Mouse (Mus musculus) hindbrain, embryonic 15.5 days (tissue): ENCODE results near the gene Il22ra1. TPM values are rescaled to one million over a fixed set of nuclear protein-coding genes. Genes with fewer than 3 reads are reported as not detected.
A peak's percentile ranks its signal among the peaks of the same experiment; 100 is the strongest.

ENCODE experiments used
- ATAC-seq: fragments of 200-750 bp; cut with Nextera tagmentation; 2 replicates; pipeline ENCODE4 v1.8.0; 2017; ENCODE audit warnings: low read depth, moderate number of reproducible peaks, moderate TSS enrichment; ENCODE audit not compliant: low FRiP score
- H3K27ac ChIP-seq: fragments of 300-500 bp; sonication (generic); replicated peaks from 2 replicates; pipeline ENCODE4 v1.5.1; 2015; ENCODE audit warnings: mild to moderate bottlenecking, inconsistent platforms
- H3K27me3 ChIP-seq: fragments of 300-500 bp; sonication (generic); 2 replicates; pipeline ENCODE4 v1.6.1; 2015; ENCODE audit warnings: control low read depth, inconsistent platforms
- H3K36me3 ChIP-seq: fragments of 300-500 bp; sonication (generic); 2 replicates; pipeline ENCODE4 v1.6.1; 2015; ENCODE audit warnings: control low read depth, inconsistent platforms
- H3K4me1 ChIP-seq: fragments of 300-500 bp; sonication (generic); replicated peaks from 2 replicates; pipeline ENCODE4 v1.6.1; 2015; ENCODE audit warnings: control low read depth, inconsistent platforms
- H3K4me2 ChIP-seq: fragments of 300-500 bp; sonication (generic); 2 replicates; pipeline ENCODE4 v1.6.1; 2015; ENCODE audit warnings: moderate library complexity, mild to moderate bottlenecking, inconsistent platforms
- H3K4me3 ChIP-seq: fragments of 300-500 bp; sonication (generic); 2 replicates; pipeline ENCODE4 v1.5.1; 2015; ENCODE audit warnings: mild to moderate bottlenecking, inconsistent platforms
- H3K9ac ChIP-seq: fragments of 300-500 bp; sonication (generic); 2 replicates; pipeline ENCODE4 v1.6.1; 2015; ENCODE audit warnings: inconsistent platforms
- H3K9me3 ChIP-seq: fragments of 300-500 bp; sonication (generic); 2 replicates; pipeline ENCODE4 v1.6.1; 2016; ENCODE audit warnings: control low read depth, inconsistent platforms
- WGBS: fragments of 180-500 bp; shearing (Covaris S2); methylation state at CpG from one replicate; pipeline ENCODE4 v1.1.7; 2015; 5-methylcytosine and 5-hydroxymethylcytosine counted together
- polyA plus RNA-seq: library from polyadenylated mRNA; unstranded; fragments of >200 nt; fragmentation: Nextera tagmentation; extraction: Ambion mirVana; gene quantifications from 2 replicates; pipeline ENCODE4 v1.2.1, GENCODE M21; 2015

The Il22ra1 gene
- polyA plus RNA-seq, 1 experiment from 2014 or later, result not detected

DNA sequence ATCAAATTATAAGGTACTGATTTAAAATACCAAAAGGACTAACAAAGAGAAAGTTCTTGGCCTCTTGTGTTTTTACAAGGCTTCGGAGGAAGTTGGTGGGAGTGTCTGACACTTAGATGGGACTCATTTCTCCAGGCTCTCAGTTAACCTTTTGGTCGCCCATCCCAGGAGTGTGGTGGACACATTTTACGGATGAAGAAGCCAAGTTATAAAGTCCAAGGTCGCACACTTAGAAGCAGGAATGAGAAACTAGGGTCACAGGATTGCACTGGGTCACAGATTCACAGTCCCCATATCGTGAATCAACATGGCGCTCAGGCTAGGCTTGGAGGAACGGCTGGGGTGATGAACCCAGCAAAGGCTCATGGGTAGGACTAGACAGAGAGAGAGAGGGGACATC is 33.6 kb downstream of the Il22ra1 start:
- Histone ChIP-seq H3K27ac (no peak overlapping the region), H3K9ac (no peak overlapping the region), H3K4me2 (no peak overlapping the region), H3K9me3 (no peaks in the 10 kb centered on the region), H3K27me3 (no peaks in the 10 kb centered on the region), H3K4me1 (peaks cover 5% of the 10 kb centered on the region), H3K36me3 (no peaks in the 10 kb centered on the region), H3K4me3 (no peak overlapping the region)
- 81% methylated on average over 7 of the region's 7 CpGs for WGBS
- ATAC-seq, result no peak

DNA sequence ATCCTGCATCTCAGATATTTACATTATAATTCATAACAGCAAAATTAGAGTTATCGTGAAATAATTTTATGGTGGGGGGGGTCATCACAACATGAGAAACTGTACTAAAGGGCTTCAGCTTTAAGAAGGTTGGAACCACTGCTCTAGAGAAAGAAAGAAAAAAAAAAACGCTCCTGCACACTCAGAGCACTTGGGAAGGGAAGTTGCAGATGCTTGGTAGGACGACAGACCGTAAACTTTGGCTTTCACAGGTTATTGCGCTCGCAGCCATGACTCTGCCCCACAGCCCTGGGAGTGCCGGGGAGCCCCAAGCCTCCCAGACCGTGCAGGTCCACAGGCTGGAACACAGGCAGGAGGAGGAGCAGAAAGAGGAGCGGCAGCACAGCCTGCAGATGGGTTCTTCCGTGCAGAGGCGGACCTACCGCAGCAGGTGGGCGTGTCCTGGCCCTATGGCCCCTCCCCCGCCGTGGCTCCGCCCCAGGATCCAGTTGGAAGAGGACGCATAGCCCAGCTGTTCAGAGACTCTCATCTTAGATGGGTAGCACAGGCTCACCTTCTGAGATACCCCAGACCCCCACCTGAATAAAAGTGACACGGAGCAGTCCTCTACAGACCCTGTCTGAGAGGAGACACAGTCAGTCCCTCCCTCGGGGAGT is 34.4 kb downstream of the Il22ra1 start:
- no peaks in the 10 kb centered on the region for H3K36me3 ChIP-seq
- no peak overlapping the region for H3K27ac ChIP-seq
- H3K4me1 ChIP-seq, result peaks cover 5% of the 10 kb centered on the region
- ATAC-seq, result no peak; the same call in 1 of the 2 replicates
- H3K4me2 ChIP-seq, result peak overlapping the region; percentile 57
- H3K27me3 ChIP-seq, result no peaks in the 10 kb centered on the region
- peak overlapping the region; percentile 29 for H3K4me3 ChIP-seq
- no peaks in the 10 kb centered on the region for H3K9me3 ChIP-seq
- 9% methylated on average over 19 of the region's 19 CpGs for WGBS
- peak overlapping the region; percentile 37; the same call in 1 of the 2 replicates for H3K9ac ChIP-seq

DNA sequence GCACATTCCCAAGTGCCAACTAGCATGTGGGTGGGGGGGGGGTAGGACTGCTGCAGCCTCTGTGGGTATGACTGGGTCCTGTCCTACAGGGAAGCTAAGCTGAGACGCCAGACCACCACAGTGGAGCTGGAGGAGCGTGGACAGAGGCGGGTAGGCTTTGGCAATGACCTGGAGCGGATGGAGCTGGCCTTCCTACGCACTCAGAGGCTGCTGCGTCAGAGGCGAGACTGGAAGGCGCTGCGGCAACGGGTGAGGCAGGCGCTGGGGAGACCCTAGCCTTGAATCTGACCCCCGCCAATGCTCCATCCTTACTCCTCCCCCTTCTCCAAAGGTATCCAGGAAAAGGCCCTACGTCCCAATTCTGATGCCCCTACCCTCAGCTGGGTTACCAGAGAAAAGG is 36.7 kb downstream of the Il22ra1 start:
- H3K9me3 ChIP-seq, result no peaks in the 10 kb centered on the region

DNA sequence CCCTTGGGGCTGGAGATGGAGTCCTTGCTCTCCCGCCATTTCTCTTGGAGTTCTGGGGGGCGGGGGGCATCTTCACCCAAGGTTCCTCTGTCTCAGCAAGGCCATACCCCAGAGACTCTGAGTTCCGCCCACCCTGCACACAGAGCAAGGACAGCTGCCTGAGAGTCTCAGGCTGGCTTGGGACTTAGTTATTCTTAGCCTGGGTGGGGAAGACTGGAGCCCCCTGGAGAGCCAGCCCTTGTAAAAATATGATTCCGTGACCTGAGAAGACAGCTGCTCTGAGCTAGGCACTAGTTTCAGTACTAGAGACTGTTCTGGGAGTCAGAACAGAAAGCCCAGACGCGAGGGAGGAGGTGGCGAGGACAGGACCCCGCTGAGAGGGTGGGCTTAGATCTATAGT is 37.7 kb downstream of the Il22ra1 start:
- no peak overlapping the region for H3K9ac ChIP-seq
- WGBS, result 74% methylated on average over 8 of the region's 8 CpGs
- H3K4me2 ChIP-seq, result no peak overlapping the region
- no peak for ATAC-seq
- peaks cover 5% of the 10 kb centered on the region for H3K4me1 ChIP-seq
- H3K27ac ChIP-seq, result no peak overlapping the region
- no peaks in the 10 kb centered on the region for H3K36me3 ChIP-seq
- H3K9me3 ChIP-seq, result no peaks in the 10 kb centered on the region
- H3K27me3 ChIP-seq, result no peaks in the 10 kb centered on the region
- no peak overlapping the region for H3K4me3 ChIP-seq

More for the DNA sequence above, 36.7 kb downstream of the Il22ra1 start:
- H3K27ac ChIP-seq, result no peak overlapping the region
- no peaks in the 10 kb centered on the region for H3K36me3 ChIP-seq
- no peak overlapping the region for H3K9ac ChIP-seq
- ATAC-seq, result no peak
- WGBS, result 90% methylated on average over 13 of the region's 13 CpGs
- peaks cover 5% of the 10 kb centered on the region for H3K4me1 ChIP-seq
- no peak overlapping the region for H3K4me2 ChIP-seq
- no peak overlapping the region for H3K4me3 ChIP-seq
- no peaks in the 10 kb centered on the region for H3K27me3 ChIP-seq

DNA sequence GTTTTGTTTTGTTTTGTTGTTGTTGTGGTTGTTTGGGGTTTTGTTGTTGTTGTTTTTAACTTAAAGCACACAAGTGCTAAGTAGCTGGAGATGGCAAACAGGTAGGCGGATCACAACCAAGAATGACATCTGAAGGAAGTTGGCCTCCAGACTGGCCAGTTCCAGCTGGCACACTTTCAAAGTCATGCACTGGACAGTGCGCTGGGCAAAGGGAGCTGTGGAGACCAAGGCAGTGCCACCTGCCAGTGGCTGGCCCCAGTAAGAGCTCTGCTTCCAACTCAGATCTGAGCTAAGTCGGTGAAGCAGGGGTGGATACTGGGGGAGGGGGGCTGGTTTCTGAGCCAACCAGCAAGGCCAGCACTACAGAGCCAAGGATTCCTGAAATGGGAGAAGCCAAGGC is 39.0 kb downstream of the Il22ra1 start:
- Histone ChIP-seq H3K9ac (no peak overlapping the region), H3K4me1 (peaks cover 5% of the 10 kb centered on the region), H3K36me3 (no peaks in the 10 kb centered on the region), H3K27me3 (no peaks in the 10 kb centered on the region), H3K4me3 (no peak overlapping the region), H3K4me2 (no peak overlapping the region), H3K9me3 (no peaks in the 10 kb centered on the region), H3K27ac (no peak overlapping the region)
- ATAC-seq, result no peak
- 79% methylated on average over 3 of the region's 3 CpGs for WGBS

DNA sequence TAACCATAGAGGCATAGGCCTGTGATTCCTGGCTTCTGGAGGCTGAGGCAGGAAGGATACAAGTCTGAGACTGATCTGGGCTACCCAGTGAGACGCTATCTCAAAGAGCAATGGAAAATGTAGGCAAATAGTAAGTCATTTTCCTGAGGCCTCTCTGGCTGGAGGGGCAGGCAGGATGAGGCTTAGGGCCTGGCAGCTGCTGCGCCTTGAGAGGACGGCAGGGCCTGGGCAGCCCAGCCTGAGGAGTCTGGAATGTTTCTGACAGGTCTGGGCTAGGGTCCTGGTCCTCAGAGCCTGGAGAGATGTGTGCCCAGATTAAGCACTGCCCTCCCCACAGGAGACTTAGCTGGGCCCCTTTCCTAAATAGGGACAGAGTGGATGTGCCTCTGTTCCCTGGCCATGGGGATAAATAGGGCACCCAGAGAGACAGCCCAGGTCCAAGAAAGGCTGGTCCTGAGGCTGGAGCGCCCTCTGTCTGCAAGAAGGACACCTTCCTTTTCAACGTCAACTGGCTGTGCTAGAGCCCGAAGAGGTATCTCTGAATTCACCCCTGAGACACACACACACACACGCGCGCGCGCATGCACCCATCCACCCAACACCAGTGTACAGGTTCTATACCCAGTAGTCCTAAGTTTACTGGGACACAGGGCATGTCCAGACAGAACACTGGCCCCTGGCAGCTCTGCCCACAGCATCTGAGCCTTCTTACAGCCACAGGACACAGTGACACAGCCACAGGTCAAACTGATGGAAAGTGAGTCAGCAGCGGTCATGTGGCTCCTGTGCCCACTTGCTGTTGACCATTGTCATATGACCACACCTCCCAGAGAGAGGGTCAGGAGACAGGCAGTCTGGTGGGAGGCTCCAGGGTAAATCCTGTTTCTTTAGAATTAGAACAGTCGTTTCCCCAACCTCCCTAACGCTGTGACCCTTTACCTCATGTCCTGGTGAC is 40.9 kb downstream of the Il22ra1 start:
- no peaks in the 10 kb centered on the region for H3K9me3 ChIP-seq
- 64% methylated on average over 14 of the region's 14 CpGs for WGBS
- H3K27ac ChIP-seq, result no peak overlapping the region
- no peak overlapping the region for H3K4me2 ChIP-seq
- no peak overlapping the region for H3K9ac ChIP-seq
- no peaks in the 10 kb centered on the region for H3K4me1 ChIP-seq
- no peak for ATAC-seq
- no peak overlapping the region for H3K4me3 ChIP-seq
- no peaks in the 10 kb centered on the region for H3K27me3 ChIP-seq
- H3K36me3 ChIP-seq, result no peaks in the 10 kb centered on the region

DNA sequence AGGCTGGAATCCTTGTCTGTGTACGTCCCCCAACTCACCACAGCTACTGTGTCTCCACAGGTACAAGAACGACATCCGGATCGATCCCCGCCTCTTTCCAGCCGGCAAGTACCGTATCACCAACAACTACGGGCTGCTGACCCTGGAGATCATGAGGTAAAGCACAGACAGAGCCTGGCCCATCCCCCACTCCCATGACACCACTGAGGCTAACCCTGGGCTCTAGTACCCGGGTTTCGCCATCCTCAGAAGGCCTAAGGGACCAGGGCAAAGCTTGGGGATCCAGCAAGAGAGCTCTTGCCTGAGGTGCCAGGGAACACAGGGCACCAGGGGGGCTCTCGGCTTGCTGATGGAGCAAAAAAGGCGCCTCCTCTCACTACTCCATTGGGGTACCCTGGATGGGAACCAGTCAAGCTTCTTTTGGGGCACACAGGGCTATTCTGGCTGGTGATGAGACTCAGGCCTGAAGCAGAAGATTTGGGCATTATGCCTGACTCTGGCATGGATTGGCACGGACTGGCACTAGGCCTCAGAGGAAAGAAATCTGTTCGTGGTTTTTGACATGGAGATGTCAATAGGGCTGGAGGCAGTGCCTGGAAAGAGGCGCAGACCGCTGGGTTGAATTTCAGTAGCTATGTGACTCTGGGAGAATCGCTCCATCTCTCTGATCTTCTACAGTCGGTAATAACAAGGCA is 42.8 kb downstream of the Il22ra1 start:
- ATAC-seq, result no peak
- Histone ChIP-seq H3K36me3 (no peaks in the 10 kb centered on the region), H3K4me1 (no peaks in the 10 kb centered on the region), H3K27ac (no peak overlapping the region), H3K9ac (no peak overlapping the region), H3K4me2 (no peak overlapping the region), H3K9me3 (no peaks in the 10 kb centered on the region), H3K27me3 (no peaks in the 10 kb centered on the region), H3K4me3 (no peak overlapping the region)
- 82% methylated on average over 18 of the region's 18 CpGs for WGBS

DNA sequence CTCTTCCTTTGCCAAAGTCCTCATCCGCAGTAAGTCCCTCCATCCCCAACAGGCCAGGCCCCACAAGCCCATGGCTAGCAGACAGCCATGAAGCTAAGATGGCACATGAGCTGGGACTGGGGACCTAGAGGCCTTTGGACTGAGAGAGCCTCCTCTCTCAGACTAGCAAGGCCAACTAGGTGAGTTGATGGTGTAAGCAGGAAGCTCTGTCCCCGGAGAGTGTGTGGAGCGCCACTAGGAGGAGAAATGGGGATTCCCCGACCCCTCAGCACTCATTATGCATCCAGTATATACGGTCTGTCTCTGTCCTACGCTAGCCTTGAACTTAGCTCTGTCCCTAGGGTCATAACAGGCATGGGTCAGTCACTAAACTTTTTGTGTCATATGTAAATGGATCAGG is 43.6 kb downstream of the Il22ra1 start:
- Histone ChIP-seq H3K27ac (no peak overlapping the region), H3K9me3 (no peaks in the 10 kb centered on the region), H3K9ac (no peak overlapping the region), H3K27me3 (no peaks in the 10 kb centered on the region), H3K4me1 (no peaks in the 10 kb centered on the region), H3K4me3 (no peak overlapping the region), H3K4me2 (no peak overlapping the region), H3K36me3 (no peaks in the 10 kb centered on the region)
- 85% methylated on average over 6 of the region's 6 CpGs for WGBS
- no peak for ATAC-seq

DNA sequence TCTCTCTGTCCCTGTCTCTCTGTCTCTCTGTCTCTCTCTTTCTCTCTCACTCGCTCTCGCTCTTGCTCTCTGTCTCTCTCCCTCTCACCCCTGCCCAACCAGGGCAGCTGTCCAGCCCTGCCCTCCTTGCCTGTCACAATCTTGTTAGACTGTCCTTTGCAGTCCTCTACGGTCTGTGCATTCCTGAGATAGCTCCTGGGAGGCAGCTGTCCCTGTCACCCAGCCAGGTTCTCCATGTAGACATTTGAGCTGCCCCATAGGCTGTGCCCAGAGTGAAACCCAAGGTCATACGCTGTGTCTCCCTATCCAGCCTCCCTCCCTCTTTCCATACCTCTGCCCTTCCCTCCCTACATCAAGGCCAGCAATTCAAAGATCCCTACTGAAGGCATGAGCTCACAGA is 44.7 kb downstream of the Il22ra1 start:
- no peak overlapping the region for H3K27ac ChIP-seq
- H3K36me3 ChIP-seq, result no peaks in the 10 kb centered on the region
- no peak overlapping the region for H3K4me2 ChIP-seq
- WGBS, result 76% methylated on average over 4 of the region's 4 CpGs
- H3K9ac ChIP-seq, result no peak overlapping the region
- ATAC-seq, result no peak
- H3K9me3 ChIP-seq, result no peaks in the 10 kb centered on the region
- H3K27me3 ChIP-seq, result no peaks in the 10 kb centered on the region
- H3K4me3 ChIP-seq, result no peak overlapping the region
- no peaks in the 10 kb centered on the region for H3K4me1 ChIP-seq

DNA sequence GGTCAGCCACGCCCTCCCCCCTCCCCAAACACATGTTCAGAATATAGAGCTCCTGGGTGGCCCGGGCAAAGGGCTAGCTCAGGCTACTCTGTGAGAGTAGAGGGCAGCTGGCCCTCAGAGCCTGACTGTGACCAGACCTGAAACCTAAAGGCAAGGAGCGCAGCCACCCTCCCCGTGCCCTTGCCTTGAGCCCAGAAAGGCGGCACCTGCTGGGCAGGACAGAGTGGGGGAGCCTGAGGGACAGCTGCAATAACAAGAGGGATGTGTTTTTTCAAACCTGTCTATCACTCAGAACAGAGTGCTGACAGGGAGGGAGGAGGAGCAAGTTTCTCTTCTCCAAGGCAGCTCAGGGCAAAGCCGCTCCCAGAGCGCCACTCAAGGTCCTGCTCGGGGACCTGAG is 46.5 kb downstream of the Il22ra1 start:
- Histone ChIP-seq H3K36me3 (no peaks in the 10 kb centered on the region), H3K4me3 (no peak overlapping the region), H3K9ac (no peak overlapping the region), H3K4me1 (no peaks in the 10 kb centered on the region), H3K27ac (no peak overlapping the region), H3K27me3 (no peaks in the 10 kb centered on the region), H3K9me3 (no peaks in the 10 kb centered on the region), H3K4me2 (no peak overlapping the region)
- whole genome bisulfite sequencing, result 68% methylated on average over 8 of the region's 8 CpGs
- no peak for ATAC-seq

DNA sequence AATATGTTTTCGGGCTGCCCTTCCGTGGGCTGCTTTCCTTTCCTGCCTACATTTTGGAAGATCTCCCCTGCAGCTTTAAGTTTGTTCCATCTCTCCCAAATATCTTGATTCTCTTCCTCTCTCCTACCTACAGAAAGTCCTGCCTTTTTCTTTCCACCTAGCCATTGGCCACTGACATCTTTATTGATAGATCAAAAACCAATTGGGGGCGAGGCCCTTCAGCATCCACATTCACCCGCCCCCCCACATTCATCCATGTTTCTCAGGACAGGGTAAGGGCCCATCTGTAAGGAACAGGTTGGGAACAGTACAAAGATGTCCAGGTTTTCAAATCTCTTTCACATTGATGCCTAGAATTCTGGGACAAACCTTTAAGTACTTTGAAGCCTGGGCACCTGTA is 48.9 kb downstream of the Il22ra1 start:
- H3K9ac ChIP-seq, result no peak overlapping the region
- 88% methylated on average over 4 of the region's 4 CpGs for WGBS
- no peak overlapping the region for H3K27ac ChIP-seq
- H3K36me3 ChIP-seq, result no peaks in the 10 kb centered on the region
- no peaks in the 10 kb centered on the region for H3K9me3 ChIP-seq
- H3K27me3 ChIP-seq, result no peaks in the 10 kb centered on the region
- no peak overlapping the region for H3K4me3 ChIP-seq
- no peaks in the 10 kb centered on the region for H3K4me1 ChIP-seq
- H3K4me2 ChIP-seq, result no peak overlapping the region
- ATAC-seq, result no peak

DNA sequence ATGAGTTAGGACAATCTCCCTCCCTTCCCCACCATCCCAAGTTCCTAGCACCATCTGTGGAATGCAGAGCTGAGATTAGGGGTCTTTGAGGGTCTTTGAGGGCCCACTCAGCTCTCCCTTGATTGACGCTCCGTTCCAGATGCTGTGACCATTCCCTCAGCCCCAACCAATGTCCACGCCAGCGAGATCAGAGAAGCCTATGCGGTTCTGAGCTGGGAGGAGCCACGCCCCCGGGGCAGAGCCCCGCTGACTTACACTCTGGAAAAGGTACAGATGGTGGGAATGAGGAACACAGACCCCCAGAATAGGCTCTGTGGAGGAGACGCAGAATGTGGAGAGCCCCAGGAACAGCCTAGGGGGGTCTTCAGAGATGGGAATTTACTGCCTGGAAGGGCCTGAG is 51.7 kb downstream of the Il22ra1 start:
- H3K27me3 ChIP-seq, result no peaks in the 10 kb centered on the region
- H3K9ac ChIP-seq, result no peak overlapping the region
- no peaks in the 10 kb centered on the region for H3K9me3 ChIP-seq
- H3K27ac ChIP-seq, result no peak overlapping the region
- no peaks in the 10 kb centered on the region for H3K4me1 ChIP-seq
- WGBS, result 82% methylated on average over 9 of the region's 9 CpGs
- ATAC-seq, result no peak
- no peak overlapping the region for H3K4me2 ChIP-seq
- no peak overlapping the region for H3K4me3 ChIP-seq
- no peaks in the 10 kb centered on the region for H3K36me3 ChIP-seq
